In genomic region chr1:89751344-89751743, GRCm38 (mm10) we compare ENCODE assay signal across 11 mouse cellular contexts.
DNase-seq lines count a peak whose midpoint lies in the region; ATAC-seq lines count a peak whose summit lies in the region.
"Had no signal": no experiment of that assay in that cellular context is flagged by ENCODE, and none has a peak within 500 bp of the region (broad histone marks: within the 10 kb centered on the region; RNA-seq: fewer than 3 reads in every experiment).

No protein-coding gene starts in this region.

- 0 out of 2 replicates have a peak, but pooled peaks cover 4% of the 10 kb centered on the region for H3K27me3 ChIP-seq in embryonic facial prominence, embryonic 12.5 days
- H3K27me3 ChIP-seq in embryonic facial prominence, embryonic 10.5 days (replicated peaks; ENCODE audit: low read depth, poor library complexity, severe bottlenecking): peaks cover 75% of the 10 kb centered on the region
- no peaks in the 10 kb centered on the region for H3K27me3 ChIP-seq in lung, embryonic 15.5 days
- H3K27me3 ChIP-seq in neural tube, embryonic 15.5 days (replicated peaks): no peaks in the 10 kb centered on the region
- H3K27me3 ChIP-seq: limb, embryonic 15.5 days had no signal

- no peak overlapping the region for H3K4me3 ChIP-seq in embryonic facial prominence, embryonic 12.5 days
- no peak overlapping the region for H3K4me3 ChIP-seq in embryonic facial prominence, embryonic 10.5 days
- no peak overlapping the region for H3K4me3 ChIP-seq in lung, embryonic 15.5 days
- H3K4me3 ChIP-seq in neural tube, embryonic 15.5 days (replicated peaks): no peak overlapping the region
- H3K4me3 ChIP-seq: limb, embryonic 15.5 days had no signal

- H3K4me1 ChIP-seq in embryonic facial prominence, embryonic 12.5 days: peaks cover 16% of the 10 kb centered on the region
- peaks cover 20% of the 10 kb centered on the region for H3K4me1 ChIP-seq in embryonic facial prominence, embryonic 10.5 days
- H3K4me1 ChIP-seq in lung, embryonic 15.5 days: peaks cover 15% of the 10 kb centered on the region
- H3K4me1 ChIP-seq in neural tube, embryonic 15.5 days: peaks cover 44% of the 10 kb centered on the region

- no peak for ATAC-seq in embryonic facial prominence, embryonic 12.5 days (ENCODE audit: insufficient number of reproducible peaks, insufficient read depth, low FRiP score, low TSS enrichment)
- no peak for ATAC-seq in lung, embryonic 15.5 days (ENCODE audit: borderline replicate concordance, extremely low read depth, low FRiP score, low TSS enrichment)
- no peak for ATAC-seq in neural tube, embryonic 15.5 days (ENCODE audit: low FRiP score)
- ATAC-seq: intestine, embryonic 16.5 days had no signal

- no peak overlapping the region for H3K27ac ChIP-seq in embryonic facial prominence, embryonic 12.5 days
- no peak overlapping the region for H3K27ac ChIP-seq in embryonic facial prominence, embryonic 10.5 days (replicated peaks)
- no peak overlapping the region for H3K27ac ChIP-seq in lung, embryonic 15.5 days
- H3K27ac ChIP-seq in neural tube, embryonic 15.5 days (replicated peaks): 0 out of 2 replicates have a peak overlapping the region, but pooled peaks have one; percentile 19
- H3K27ac ChIP-seq: limb, embryonic 15.5 days had no signal

- intact Hi-C loops in left cerebral cortex, postnatal 14 days (cut with DNase I): no loop called here

- H3K9me3 ChIP-seq in embryonic facial prominence, embryonic 12.5 days: no peaks in the 10 kb centered on the region
- H3K9me3 ChIP-seq in embryonic facial prominence, embryonic 10.5 days: no peaks in the 10 kb centered on the region
- H3K9me3 ChIP-seq in lung, embryonic 15.5 days: no peaks in the 10 kb centered on the region
- H3K9me3 ChIP-seq in neural tube, embryonic 15.5 days (replicated peaks): no peaks in the 10 kb centered on the region
- H3K9me3 ChIP-seq: limb, embryonic 15.5 days had no signal

- 66% methylated on average over 11 of the region's 11 CpGs for WGBS in embryonic facial prominence, embryonic 12.5 days
- WGBS in embryonic facial prominence, embryonic 10.5 days: 69% methylated on average over 11 of the region's 11 CpGs
- 54% methylated on average over 11 of the region's 11 CpGs for WGBS in lung, embryonic 15.5 days
- 36% methylated on average over 11 of the region's 11 CpGs for whole genome bisulfite sequencing in neural tube, embryonic 15.5 days

- DNase-seq in embryonic facial prominence, embryonic 10.5 days (ENCODE audit: low spot score): no peak
- DNase-seq in lung, postnatal 4 days: no peak
- DNase-seq in kidney, postnatal 14 days: peak; percentile 26
- no peak for DNase-seq in testis, postnatal 10 days (ENCODE audit: low spot score)
- DNase-seq in left cerebral cortex, postnatal 14 days (ENCODE audit: low spot score in 2 of 2): no peak

- no peak overlapping the region for H3K9ac ChIP-seq in embryonic facial prominence, embryonic 12.5 days
- no peak overlapping the region for H3K9ac ChIP-seq in lung, embryonic 15.5 days
- H3K9ac ChIP-seq in neural tube, embryonic 15.5 days (replicated peaks): no peak overlapping the region
- H3K9ac ChIP-seq: limb, embryonic 15.5 days had no signal

- H3K4me2 ChIP-seq in embryonic facial prominence, embryonic 12.5 days (replicated peaks): peak overlapping the region; percentile 37; the same call in 1 of the 2 replicates
- H3K4me2 ChIP-seq in lung, embryonic 15.5 days: peak overlapping the region; percentile 33; the same call in 1 of the 2 replicates
- peak overlapping the region; percentile 43; the same call in 1 of the 2 replicates for H3K4me2 ChIP-seq in neural tube, embryonic 15.5 days
- H3K4me2 ChIP-seq: limb, embryonic 15.5 days had no signal

- no peaks in the 10 kb centered on the region for H3K36me3 ChIP-seq in embryonic facial prominence, embryonic 12.5 days
- H3K36me3 ChIP-seq in embryonic facial prominence, embryonic 10.5 days (replicated peaks): peaks cover 4% of the 10 kb centered on the region
- no peaks in the 10 kb centered on the region for H3K36me3 ChIP-seq in lung, embryonic 15.5 days
- no peaks in the 10 kb centered on the region for H3K36me3 ChIP-seq in neural tube, embryonic 15.5 days
- H3K36me3 ChIP-seq: G1E; limb, embryonic 15.5 days had no signal
